Mouse (Mus musculus): ENCODE measurements around the gene C2cd3. TPM values are rescaled to one million over a fixed set of nuclear protein-coding genes. Genes with fewer than 3 reads are reported as not detected.
A peak's percentile ranks its signal among the peaks of the same experiment; 100 is the strongest.

The C2cd3 gene
- polyA plus RNA-seq, 1 experiment from 2014 or later = 19.3 TPM

GRCm38 (mm10) chr7:100463757-100464156 lies 91.7 kb downstream of the C2cd3 start:
- 86% methylated on average over 10 of the region's 10 CpGs for WGBS
- H3K9me3 ChIP-seq (ENCODE audit: control insufficient read depth, low read length) = no peaks in the 10 kb centered on the region
- H3K36me3 ChIP-seq (ENCODE audit: control insufficient read depth, insufficient read depth, low read length) = peaks cover 38% of the 10 kb centered on the region
- no peak for ATAC-seq (ENCODE audit: insufficient number of reproducible peaks, insufficient read depth, low FRiP score, low read depth)
- H3K27ac ChIP-seq (replicated peaks in 1 of 2; ENCODE audit: control insufficient read depth in 1 of 2, insufficient read depth in 1 of 2, low read depth in 2 of 2, low read length in 2 of 2) = no peak overlapping the region
- no peaks in the 10 kb centered on the region for H3K27me3 ChIP-seq (ENCODE audit: control insufficient read depth, insufficient read depth, low read length)
- no peak overlapping the region for H3K9ac ChIP-seq (ENCODE audit: low read length)
- H3K4me3 ChIP-seq (ENCODE audit: control insufficient read depth in 1 of 2, insufficient read depth in 1 of 2, low read depth in 1 of 2, low read length in 2 of 2) = no peak overlapping the region
- H3K4me2 ChIP-seq (ENCODE audit: low read length) = no peak overlapping the region
- peaks cover 27 to 42% of the 10 kb centered on the region in 2 experiments for H3K4me1 ChIP-seq (ENCODE audit: control insufficient read depth in 2 of 2, insufficient read depth in 2 of 2, low read length in 2 of 2)

GRCm38 (mm10) chr7:100464248-100464647 lies 92.2 kb downstream of the C2cd3 start:
- Histone ChIP-seq H3K27me3 (ENCODE audit: control insufficient read depth, insufficient read depth, low read length) (no peaks in the 10 kb centered on the region), H3K4me3 (ENCODE audit: control insufficient read depth in 1 of 2, insufficient read depth in 1 of 2, low read depth in 1 of 2, low read length in 2 of 2) (no peak overlapping the region), H3K9me3 (ENCODE audit: control insufficient read depth, low read length) (no peaks in the 10 kb centered on the region), H3K36me3 (ENCODE audit: control insufficient read depth, insufficient read depth, low read length) (peaks cover 36% of the 10 kb centered on the region), H3K4me1 (ENCODE audit: control insufficient read depth in 2 of 2, insufficient read depth in 2 of 2, low read length in 2 of 2) (peaks cover 31 to 44% of the 10 kb centered on the region in 2 experiments), H3K9ac (ENCODE audit: low read length) (no peak overlapping the region), H3K27ac (replicated peaks in 1 of 2; ENCODE audit: control insufficient read depth in 1 of 2, insufficient read depth in 1 of 2, low read depth in 2 of 2, low read length in 2 of 2) (no peak overlapping the region), H3K4me2 (ENCODE audit: low read length) (peak overlapping the region; percentile 6; the same call in 1 of the 2 replicates)
- WGBS = 95% methylated on average over 7 of the region's 7 CpGs
- ATAC-seq (ENCODE audit: insufficient number of reproducible peaks, insufficient read depth, low FRiP score, low read depth) = no peak

- WGBS = 51% methylated on average over 4 of the region's 4 CpGs
- H3K4me3 ChIP-seq (ENCODE audit: control insufficient read depth in 1 of 2, insufficient read depth in 1 of 2, low read depth in 1 of 2, low read length in 2 of 2) = 0 out of 4 replicates have a peak overlapping the region, but pooled peaks of 1 of the 2 experiments have one; percentile 0
These were observed 93.2 kb downstream of the C2cd3 start for GRCm38 (mm10) chr7:100465248-100465647.

GRCm38 (mm10) chr7:100465656-100466309 lies 93.8 kb downstream of the C2cd3 start:
- WGBS = 8% methylated on average over 5 of the region's 5 CpGs
- Histone ChIP-seq H3K9ac (ENCODE audit: low read length) (no peak overlapping the region; the same call in 1 of the 2 replicates), H3K36me3 (ENCODE audit: control insufficient read depth, insufficient read depth, low read length) (peaks cover 29% of the 10 kb centered on the region), H3K27ac (replicated peaks in 1 of 2; ENCODE audit: control insufficient read depth in 1 of 2, insufficient read depth in 1 of 2, low read depth in 2 of 2, low read length in 2 of 2) (peak overlapping the region; percentile 78 to 88), H3K4me2 (ENCODE audit: low read length) (peak overlapping the region; percentile 44), H3K4me3 (ENCODE audit: control insufficient read depth in 1 of 2, insufficient read depth in 1 of 2, low read depth in 1 of 2, low read length in 2 of 2) (0 out of 4 replicates have a peak overlapping the region, but pooled peaks of 1 of the 2 experiments have one; percentile 0), H3K9me3 (ENCODE audit: control insufficient read depth, low read length) (no peaks in the 10 kb centered on the region), H3K27me3 (ENCODE audit: control insufficient read depth, insufficient read depth, low read length) (no peaks in the 10 kb centered on the region), H3K4me1 (ENCODE audit: control insufficient read depth in 2 of 2, insufficient read depth in 2 of 2, low read length in 2 of 2) (peaks cover 31 to 44% of the 10 kb centered on the region in 2 experiments)
- peak; percentile 83 for ATAC-seq (ENCODE audit: insufficient number of reproducible peaks, insufficient read depth, low FRiP score, low read depth)

More at GRCm38 (mm10) chr7:100465248-100465647, 93.2 kb downstream of the C2cd3 start:
- 0 out of 2 replicates have a peak, but pooled peaks have one; percentile 54 for ATAC-seq (ENCODE audit: insufficient number of reproducible peaks, insufficient read depth, low FRiP score, low read depth)
- Histone ChIP-seq H3K27ac (replicated peaks in 1 of 2; ENCODE audit: control insufficient read depth in 1 of 2, insufficient read depth in 1 of 2, low read depth in 2 of 2, low read length in 2 of 2) (peak overlapping the region; percentile 78 to 88), H3K27me3 (ENCODE audit: control insufficient read depth, insufficient read depth, low read length) (no peaks in the 10 kb centered on the region), H3K4me1 (ENCODE audit: control insufficient read depth in 2 of 2, insufficient read depth in 2 of 2, low read length in 2 of 2) (peaks cover 31 to 44% of the 10 kb centered on the region in 2 experiments), H3K9me3 (ENCODE audit: control insufficient read depth, low read length) (no peaks in the 10 kb centered on the region), H3K9ac (ENCODE audit: low read length) (peak overlapping the region; percentile 19; the same call in 1 of the 2 replicates), H3K4me2 (ENCODE audit: low read length) (peak overlapping the region; percentile 44), H3K36me3 (ENCODE audit: control insufficient read depth, insufficient read depth, low read length) (peaks cover 31% of the 10 kb centered on the region)

GRCm38 (mm10) chr7:100466781-100467510 lies 94.9 kb downstream of the C2cd3 start:
- ATAC-seq (ENCODE audit: insufficient number of reproducible peaks, insufficient read depth, low FRiP score, low read depth) = no peak
- peaks cover 29 to 38% of the 10 kb centered on the region in 2 experiments for H3K4me1 ChIP-seq (ENCODE audit: control insufficient read depth in 2 of 2, insufficient read depth in 2 of 2, low read length in 2 of 2)
- no peak overlapping the region for H3K4me3 ChIP-seq (ENCODE audit: control insufficient read depth in 1 of 2, insufficient read depth in 1 of 2, low read depth in 1 of 2, low read length in 2 of 2)
- no peaks in the 10 kb centered on the region for H3K27me3 ChIP-seq (ENCODE audit: control insufficient read depth, insufficient read depth, low read length)
- no peak overlapping the region for H3K27ac ChIP-seq (replicated peaks in 1 of 2; ENCODE audit: control insufficient read depth in 1 of 2, insufficient read depth in 1 of 2, low read depth in 2 of 2, low read length in 2 of 2)
- H3K36me3 ChIP-seq (ENCODE audit: control insufficient read depth, insufficient read depth, low read length) = peaks cover 27% of the 10 kb centered on the region
- H3K9me3 ChIP-seq (ENCODE audit: control insufficient read depth, low read length) = no peaks in the 10 kb centered on the region
- 70% methylated on average over 11 of the region's 11 CpGs for WGBS
- no peak overlapping the region for H3K9ac ChIP-seq (ENCODE audit: low read length)
- peak overlapping the region; percentile 44; the same call in 1 of the 2 replicates for H3K4me2 ChIP-seq (ENCODE audit: low read length)

- Histone ChIP-seq H3K9me3 (ENCODE audit: control insufficient read depth, low read length) (no peaks in the 10 kb centered on the region), H3K9ac (ENCODE audit: low read length) (no peak overlapping the region), H3K4me2 (ENCODE audit: low read length) (no peak overlapping the region), H3K27ac (replicated peaks in 1 of 2; ENCODE audit: control insufficient read depth in 1 of 2, insufficient read depth in 1 of 2, low read depth in 2 of 2, low read length in 2 of 2) (no peak overlapping the region), H3K36me3 (ENCODE audit: control insufficient read depth, insufficient read depth, low read length) (peaks cover 16% of the 10 kb centered on the region), H3K4me3 (ENCODE audit: control insufficient read depth in 1 of 2, insufficient read depth in 1 of 2, low read depth in 1 of 2, low read length in 2 of 2) (no peak overlapping the region), H3K4me1 (ENCODE audit: control insufficient read depth in 2 of 2, insufficient read depth in 2 of 2, low read length in 2 of 2) (peaks cover 35 to 37% of the 10 kb centered on the region in 2 experiments), H3K27me3 (ENCODE audit: control insufficient read depth, insufficient read depth, low read length) (no peaks in the 10 kb centered on the region)
- 71% methylated on average over 6 of the region's 6 CpGs for WGBS
- no peak for ATAC-seq (ENCODE audit: insufficient number of reproducible peaks, insufficient read depth, low FRiP score, low read depth)
These were observed 96.7 kb downstream of the C2cd3 start for GRCm38 (mm10) chr7:100468761-100469160.

- no peak for ATAC-seq (ENCODE audit: insufficient number of reproducible peaks, insufficient read depth, low FRiP score, low read depth)
- H3K4me3 ChIP-seq (ENCODE audit: control insufficient read depth in 1 of 2, insufficient read depth in 1 of 2, low read depth in 1 of 2, low read length in 2 of 2) = no peak overlapping the region
- WGBS = 100% methylated on average over 1 of the region's 1 CpGs
- H3K27me3 ChIP-seq (ENCODE audit: control insufficient read depth, insufficient read depth, low read length) = no peaks in the 10 kb centered on the region
- H3K9me3 ChIP-seq (ENCODE audit: control insufficient read depth, low read length) = no peaks in the 10 kb centered on the region
- no peak overlapping the region for H3K9ac ChIP-seq (ENCODE audit: low read length)
- peaks cover 10% of the 10 kb centered on the region for H3K36me3 ChIP-seq (ENCODE audit: control insufficient read depth, insufficient read depth, low read length)
- H3K27ac ChIP-seq (replicated peaks in 1 of 2; ENCODE audit: control insufficient read depth in 1 of 2, insufficient read depth in 1 of 2, low read depth in 2 of 2, low read length in 2 of 2) = no peak overlapping the region
- peaks cover 38 to 39% of the 10 kb centered on the region in 2 experiments for H3K4me1 ChIP-seq (ENCODE audit: control insufficient read depth in 2 of 2, insufficient read depth in 2 of 2, low read length in 2 of 2)
- no peak overlapping the region for H3K4me2 ChIP-seq (ENCODE audit: low read length)
These were observed 97.5 kb downstream of the C2cd3 start for GRCm38 (mm10) chr7:100469502-100469901.

Data from heart, embryonic 14.5 days (tissue).